Mouse (Mus musculus) right cerebral cortex, postnatal 4 days (tissue): ENCODE data around the gene Phkb.

Experiments
- DNase-seq: peaks from one replicate; pipeline ENCODE4 v3.0.0-alpha.2; 2022

The Phkb gene

DNA sequence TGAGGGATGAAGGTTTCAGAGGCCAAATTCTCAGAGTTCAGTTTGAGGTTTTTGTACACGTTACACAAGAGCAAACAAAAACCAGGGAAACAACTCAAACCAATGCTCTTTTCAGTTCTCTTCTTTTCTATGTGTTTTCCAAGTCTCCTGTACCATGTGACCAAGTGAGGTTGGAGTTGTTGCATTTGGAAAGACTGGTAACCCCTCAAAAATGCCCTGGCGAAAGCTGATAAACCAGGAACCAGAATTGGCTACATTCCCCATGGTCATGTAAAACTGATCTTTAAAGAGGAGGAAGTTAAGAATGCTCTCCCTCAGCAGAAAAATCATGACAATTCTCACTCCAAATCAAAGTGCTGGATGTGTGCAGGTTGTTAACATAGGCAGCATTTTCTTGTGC lies 117.6 kb downstream of the Phkb start:
- no peak for DNase-seq

DNA sequence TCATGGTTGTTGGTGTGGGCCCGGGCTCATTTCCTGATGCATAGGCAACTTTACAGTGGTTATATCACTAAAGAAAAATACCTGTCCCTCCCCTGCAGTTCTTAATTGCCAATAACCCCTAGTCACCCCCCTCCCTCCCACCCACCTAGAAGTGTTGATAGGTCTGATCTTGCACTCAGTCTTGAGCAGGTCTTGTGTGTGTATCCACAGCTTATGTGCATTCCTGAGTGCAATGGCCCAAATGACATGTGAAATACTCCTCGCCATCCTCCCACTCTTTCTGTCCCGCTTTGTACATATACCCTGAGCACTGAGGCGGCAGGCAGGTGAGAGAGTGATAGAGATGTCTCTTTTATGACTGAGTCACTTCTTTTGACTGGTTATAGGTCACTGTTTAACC lies 119.1 kb downstream of the Phkb start:
- DNase-seq: no peak

DNA sequence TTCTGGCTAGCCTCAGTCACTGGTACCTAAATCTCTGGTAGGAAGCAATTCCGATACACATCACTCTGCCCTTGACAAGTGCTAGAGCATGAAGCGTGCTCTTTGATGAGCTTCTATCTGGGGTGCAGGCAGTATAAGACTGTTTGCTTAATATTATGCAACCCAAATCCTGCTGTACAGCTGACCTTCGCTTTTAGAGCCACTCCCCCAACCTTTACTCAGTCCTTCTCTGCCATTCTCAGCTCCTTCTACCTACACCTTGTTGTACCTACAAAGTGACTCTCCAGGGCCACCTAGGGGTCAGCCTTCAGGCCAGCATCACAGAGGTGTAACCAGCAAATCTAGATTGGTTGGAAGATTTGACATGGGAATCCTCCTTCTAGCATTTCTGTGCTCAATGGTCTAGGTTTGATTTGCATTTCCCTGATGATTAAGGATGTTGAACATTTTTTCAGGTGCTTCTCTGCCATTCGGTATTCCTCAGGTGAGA lies 136.9 kb downstream of the Phkb start:
- DNase-seq: no peak

DNA sequence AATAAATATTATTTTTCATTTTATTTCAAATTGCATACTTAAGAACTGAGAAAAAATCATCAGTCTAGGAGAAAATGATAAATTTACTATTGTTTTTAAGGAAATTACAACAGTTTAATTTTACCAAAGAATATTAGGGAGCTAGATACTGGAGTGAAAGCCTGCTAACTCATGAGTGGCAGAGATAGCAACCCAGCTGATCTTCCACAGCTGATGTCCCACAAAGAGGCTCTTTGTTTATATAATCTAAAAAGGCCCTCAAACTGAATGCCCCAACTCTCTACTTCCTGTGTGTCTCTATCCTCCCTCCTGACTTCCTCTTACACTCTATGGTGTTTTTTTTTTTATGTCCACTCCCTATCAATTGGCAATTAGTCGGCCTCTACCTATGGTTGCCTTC lies 152.2 kb downstream of the Phkb start:
- no peak for DNase-seq

DNA sequence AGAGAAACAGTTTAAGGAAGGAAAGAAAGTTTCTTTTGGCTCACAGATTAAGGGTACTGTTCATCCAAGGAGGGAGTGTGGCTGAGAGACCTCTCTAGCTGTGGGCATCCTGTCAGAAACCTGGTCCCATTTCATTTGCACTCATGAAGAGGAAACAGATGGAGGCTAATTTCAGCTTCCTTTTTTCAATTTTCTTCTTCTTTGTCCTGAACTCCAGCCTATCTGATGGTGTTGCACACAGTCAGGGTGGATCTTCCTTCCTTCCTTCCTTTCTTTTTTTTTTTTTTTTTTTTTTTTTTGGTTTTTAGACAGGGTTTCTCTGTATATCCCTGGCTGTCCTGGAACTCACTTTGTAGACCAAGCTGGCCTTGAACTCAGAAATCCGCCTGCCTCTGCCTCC lies 152.9 kb downstream of the Phkb start:
- no peak for DNase-seq

DNA sequence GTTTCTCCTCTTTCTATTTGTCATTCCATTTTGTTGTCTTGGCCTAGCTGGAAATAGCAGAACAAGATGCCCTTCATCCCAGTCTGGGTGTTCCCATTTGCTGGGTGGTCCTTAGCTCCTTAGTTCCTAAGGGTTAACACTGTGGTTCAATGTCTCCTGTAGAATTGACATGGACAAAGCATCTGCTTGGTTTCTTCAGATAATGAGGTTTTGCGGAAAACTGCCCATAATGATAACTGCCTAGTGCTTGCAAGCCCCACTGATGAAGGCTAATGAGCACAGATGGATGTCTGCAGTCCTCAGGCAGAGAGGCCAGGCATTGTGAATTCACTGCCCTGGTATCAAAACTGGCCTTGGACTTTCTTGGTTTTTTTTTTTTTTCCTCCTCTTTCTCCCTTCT lies 155.2 kb downstream of the Phkb start:
- DNase-seq: no peak

DNA sequence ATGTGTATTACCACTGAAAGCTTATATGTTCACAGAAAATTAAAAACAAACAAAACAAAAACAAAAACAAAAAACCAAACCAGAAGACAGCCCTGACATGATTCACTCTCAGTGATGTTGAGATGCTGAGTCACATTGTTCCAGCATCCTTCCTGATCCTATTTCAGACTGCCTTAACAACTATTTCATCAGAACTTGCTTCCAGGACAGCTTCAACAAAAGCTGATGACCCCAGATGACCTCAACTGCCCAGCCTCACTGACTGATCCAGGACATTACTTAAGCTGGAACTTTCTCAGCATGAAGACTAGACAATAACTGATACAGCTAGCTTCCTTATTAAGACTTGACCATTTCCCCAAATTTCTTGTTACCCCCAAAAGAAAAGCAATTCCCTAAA lies 165.7 kb downstream of the Phkb start:
- no peak for DNase-seq

DNA sequence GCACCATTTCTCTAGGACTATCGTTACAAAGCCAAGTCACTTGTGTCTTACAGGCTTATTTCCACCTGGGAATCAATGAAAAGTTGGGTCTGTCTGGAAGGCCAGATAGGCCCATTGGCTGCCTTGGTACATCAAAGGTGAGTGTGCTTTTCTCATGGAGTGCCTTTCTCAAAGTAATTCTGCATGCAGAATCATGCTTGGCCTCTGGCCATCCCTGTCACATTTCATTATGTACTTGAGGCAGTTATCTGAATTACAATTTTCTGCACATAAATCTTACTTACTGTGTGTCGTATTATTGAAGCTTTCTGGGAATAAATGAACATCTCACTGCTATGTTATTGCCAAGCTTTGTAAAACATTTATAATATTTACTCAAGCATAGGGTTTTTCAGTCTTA lies 176.0 kb downstream of the Phkb start:
- DNase-seq: no peak

DNA sequence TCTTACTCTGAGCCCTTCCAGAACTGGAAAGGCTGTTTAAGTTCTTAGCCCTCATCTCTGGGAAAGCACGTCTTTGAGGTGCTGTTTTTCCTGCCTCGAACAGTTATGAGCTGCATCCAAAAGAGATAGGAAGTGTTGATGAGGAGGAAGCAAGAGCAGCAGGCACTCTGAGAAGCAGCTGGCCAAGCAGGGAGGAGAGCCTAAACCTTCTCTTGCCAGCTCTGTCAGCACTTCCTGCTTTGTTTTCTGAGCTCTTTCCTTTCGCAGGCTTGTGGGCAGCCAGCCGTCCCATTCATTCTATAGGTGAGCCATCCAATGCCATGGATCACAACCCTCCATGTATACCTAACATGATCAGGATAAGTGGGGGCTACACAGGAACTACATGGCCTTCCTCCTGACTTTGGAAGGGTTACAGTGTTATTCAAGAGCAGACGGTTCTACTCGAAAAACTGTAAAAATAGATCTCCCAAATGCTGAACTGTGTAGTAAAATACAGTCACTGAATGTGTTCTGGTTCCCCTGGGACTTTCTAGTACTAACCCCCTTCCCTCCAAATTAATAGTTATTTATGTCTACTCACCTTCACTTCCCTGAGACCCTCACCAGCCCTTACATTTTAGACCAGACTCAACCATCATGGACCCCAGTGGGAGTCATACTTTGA lies 188.0 kb downstream of the Phkb start:
- DNase-seq: peak; percentile 35

DNA sequence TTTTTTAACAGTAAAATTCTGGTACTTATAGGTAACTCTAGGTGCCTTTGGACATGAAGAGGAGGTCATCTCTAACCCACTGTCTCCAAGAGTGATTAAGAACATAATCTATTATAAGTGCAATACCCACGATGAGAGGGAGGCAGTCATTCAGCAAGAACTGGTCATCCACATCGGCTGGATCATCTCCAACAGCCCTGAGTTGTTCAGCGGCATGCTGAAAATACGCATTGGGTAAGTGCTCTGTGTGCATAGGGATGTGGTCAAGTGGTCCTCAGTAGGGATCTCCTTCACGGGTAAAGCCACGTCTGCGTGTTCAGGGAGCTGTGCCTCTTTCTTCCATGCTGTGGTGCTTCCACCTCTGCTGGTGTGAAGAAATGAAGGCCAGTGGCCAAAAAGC lies 188.7 kb downstream of the Phkb start:
- DNase-seq: no peak

DNA sequence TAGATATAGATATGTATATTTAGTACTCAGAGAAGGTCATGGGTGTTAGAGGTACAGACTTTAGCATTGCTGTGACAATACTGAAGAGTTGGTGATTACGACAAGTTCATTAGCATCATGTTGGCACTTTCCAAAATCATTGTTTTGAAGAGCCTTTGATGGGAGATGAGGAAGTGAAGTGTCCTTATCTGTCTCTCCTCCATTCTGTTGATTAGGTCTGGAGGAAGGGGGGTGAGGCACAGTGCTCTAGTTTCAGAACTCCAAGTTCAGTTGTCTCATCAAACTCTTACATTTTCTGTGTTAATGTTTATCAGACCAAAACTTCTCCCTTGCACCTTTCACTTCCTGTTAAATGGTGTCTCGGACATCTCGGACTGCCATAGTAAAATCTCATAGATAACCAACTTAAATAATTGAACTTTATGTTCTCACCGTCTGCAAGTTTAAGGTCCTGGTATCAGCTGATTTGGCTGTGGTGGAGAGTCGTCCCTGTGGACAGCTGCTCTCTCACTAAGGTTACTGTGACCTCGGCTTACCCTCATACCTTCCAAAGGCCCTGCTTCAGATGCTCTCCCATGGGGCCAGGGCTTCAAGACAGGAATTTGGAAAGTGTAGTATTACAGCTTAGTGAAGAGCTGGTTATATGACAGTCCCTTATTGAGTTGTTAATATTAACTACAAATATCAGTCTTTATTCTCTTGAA lies 194.1 kb downstream of the Phkb start:
- no peak for DNase-seq

DNA sequence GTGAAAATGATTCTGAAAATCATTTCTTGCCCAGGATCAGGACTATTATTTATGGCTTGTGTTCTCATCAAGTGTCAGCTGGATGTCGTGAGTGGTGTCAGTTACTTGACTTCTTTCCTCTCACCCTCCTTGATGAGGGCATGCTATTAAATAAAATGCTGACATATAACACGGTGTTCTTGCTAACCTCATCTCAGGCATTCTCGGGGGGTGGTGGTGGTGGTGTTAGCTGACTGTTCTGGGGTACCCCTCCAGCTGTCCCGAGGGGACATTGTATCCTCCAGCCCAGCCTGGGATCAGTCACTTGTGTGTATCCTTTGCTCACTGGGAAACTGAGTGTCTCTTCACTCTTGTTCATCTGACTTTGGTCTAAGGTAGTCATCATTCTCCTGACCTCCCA lies 194.6 kb downstream of the Phkb start:
- no peak for DNase-seq

DNA sequence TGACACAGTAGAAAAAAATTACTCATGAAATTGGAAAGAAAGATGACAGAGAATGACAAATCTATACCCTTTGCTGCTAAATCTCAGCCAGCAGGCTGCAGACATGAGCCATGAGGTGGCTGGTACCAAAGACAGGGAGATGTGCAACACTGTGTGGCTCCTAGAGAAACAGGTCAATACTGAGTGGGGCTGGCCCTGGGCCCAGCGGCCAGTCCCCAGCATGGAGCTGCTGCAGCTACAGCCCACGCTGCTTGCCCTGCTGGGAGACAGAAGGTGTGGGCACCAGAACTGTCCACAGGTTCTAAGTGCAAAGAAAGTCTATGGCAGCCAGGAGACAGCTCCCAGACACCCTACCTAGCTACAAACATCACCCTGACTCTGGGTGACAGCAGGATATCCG lies 197.7 kb downstream of the Phkb start:
- DNase-seq: no peak

DNA sequence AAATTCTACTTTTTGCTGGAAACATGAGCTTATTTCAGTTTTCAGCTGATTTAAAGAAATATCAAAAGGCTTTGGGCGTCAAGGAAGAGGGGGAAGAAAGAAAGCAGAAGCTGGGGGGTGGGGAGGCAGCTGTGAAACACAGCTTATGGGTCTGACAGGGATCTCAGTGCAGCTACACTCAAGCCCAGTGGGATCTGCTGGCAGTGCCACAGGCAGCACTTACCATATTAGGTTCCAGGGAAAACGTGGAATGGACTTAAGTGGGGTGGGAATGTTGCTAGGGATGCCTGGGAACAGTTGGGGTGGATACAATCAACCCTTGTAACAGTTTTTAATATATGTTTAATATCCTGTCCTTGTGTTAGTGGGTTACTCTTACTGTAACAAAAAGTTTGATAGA lies 201.3 kb downstream of the Phkb start:
- no peak for DNase-seq

DNA sequence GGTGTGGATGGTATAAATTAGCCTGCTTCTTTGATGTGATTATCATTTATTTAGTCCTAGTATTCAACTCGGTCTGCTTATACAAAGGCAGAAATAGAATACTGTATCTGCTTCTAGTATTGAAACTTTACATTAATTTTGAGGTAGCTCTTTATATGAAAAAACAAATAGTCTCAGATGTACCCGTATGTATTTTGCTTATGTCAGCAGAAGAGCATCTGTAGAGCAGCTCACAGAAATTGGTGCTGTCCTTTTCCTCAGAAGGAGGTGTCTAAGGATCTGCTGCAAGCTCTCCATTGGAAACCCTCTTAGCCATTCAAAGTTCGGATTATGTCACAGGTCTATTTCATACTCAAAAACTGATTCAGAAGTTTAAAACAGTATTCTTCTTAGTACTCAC lies 210.1 kb downstream of the Phkb start:
- no peak for DNase-seq

DNA sequence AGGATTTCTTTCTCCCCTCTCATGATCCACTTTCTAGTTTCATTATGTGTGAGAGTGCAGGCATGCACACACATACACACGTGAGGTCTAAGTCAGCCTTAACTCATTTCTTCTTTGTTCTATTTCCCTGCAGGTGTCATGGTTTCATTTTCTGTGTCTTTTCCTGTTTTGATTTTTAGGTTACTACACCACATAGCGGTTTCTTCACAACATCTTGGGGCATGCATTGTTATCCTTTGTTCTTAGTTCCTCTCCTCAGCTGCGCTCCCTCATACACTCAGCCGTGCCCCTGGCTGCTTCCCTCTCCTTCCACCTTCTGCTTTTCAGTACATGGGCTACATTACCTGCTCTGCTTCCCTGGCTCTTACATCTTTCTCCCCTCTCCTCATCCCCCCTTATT lies 211.2 kb downstream of the Phkb start:
- DNase-seq: no peak

DNA sequence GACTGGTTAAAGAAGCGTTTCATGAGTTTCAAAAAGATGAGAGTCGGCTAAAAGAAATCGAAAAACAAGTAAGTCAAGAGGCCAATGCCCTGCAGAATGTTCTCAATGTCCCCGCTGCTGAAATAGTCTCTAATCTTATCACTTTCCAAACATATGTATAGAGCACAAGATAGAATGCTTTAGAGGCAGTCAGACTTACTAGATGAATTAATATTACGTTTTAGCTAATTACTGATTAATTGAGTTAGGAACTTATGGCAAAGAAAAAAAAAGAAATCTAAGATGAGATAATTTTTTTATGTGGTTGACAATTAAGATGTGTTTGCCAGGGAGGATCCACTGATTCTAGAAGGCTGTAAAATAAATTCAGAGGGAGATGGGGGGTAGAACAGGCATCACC lies 217.9 kb downstream of the Phkb start:
- DNase-seq: no peak

DNA sequence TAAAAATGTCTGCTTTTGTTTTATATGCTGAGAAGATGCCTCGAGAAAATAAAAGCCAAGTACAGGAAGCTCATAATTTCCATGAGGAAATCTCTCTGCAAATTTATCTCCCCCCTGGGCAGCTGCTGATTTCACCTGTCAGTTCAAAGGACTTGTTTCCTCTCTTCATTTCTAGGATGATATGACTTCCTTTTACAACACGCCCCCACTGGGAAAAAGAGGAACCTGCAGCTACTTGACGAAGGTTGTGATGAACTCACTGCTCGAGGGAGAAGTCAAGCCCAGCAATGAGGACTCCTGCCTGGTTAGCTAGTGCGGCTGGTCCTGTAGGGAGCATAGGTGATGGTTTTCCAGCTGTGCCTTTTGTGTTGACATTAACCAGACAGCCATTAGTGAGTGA lies 218.4 kb downstream of the Phkb start:
- DNase-seq: no peak

DNA sequence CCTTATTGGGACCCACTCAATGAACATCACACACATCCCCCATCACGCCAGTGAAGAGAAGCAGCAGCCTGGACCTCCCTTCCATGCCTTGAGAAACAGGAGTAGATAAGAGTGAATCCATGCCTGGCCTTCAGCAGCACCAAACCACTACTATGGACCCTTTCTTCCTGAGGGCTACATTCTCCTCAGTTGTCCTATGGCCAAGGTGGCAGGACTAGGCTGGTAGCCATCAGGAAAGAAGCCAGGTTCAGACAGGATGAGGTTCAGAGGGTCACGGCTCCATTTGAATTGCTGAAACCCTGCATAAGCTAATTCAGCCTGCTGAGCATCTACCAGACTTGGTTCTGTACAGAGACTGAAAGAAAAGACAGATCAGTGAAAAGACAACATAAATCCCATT lies 222.7 kb downstream of the Phkb start:
- no peak for DNase-seq

DNA sequence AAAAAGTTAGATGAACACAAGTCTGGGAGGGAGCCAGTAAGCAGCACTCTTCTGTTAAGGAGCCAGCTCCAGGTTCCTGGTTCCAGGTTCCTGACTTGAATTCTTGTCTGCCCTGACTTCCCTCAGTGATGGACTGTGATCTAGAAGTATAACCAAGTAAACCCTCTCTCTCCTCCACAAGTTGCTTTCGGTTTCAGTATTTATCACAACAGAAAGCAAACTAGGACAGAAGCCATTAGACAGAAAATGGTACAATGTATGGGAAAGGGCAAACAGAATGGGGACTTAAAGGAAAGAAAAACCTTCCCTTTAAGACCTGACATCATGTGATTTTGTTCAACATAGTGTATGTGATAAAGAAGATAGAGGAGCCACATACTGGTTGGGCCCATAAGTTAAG lies 238.7 kb downstream of the Phkb start:
- DNase-seq: no peak

DNA sequence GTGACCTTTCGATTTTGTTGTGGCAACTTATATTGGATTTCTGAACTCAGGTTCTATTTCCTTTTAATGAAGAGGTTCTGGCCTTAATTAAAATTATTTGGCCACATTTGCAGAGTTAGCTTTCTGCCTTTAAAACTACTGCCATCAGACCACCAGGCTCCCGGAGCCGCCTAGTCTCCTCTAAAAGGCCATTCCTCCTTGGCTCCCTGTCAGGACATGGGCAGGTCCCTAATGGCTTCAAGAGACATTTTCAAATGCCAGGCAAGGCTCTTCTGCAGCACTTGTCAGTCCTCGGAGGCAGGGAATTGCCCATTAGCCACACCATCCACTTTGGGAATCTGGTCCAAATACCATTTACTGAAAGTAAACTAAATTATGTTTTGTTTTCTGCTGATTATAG lies 242.6 kb downstream of the Phkb start:
- DNase-seq: no peak

DNA sequence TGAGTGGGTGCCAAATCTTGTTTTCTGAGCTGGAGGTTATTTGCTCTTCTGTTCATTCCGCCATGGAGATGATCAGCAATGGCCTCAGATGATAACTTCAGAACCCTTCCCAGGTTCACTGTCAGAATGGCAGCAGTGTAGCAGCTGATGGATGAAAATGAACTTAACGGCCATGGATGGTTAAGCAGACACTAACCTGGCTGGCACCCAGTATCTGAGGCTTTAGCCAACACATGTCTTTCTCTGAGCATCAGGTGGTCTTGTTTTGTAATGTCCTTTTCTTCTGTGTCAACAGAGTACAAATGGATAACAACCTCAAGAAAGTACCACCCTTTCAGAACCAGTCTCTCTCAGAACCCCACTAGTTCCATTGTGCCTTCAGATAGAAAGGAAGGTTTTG lies 246.0 kb downstream of the Phkb start:
- no peak for DNase-seq

DNA sequence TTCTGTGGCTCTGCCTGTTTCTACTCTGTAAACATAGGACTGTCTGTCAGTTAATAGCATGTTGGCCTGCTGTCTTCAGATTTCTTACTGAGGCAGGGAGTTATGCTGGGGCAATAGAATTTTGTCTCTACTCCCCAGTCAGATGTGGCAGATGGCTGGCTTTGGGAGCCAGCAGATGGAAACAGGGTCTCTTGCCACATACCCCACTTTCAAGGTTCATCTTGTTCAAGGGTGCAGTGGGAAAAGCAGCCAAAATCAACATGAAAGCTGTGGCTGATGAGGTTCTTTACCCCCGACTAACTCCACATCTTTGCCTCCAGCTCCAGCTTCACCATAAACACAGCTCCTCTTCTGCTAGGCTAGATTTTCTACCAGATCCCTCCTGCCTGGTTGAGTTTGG lies 246.7 kb downstream of the Phkb start:
- DNase-seq: no peak

DNA sequence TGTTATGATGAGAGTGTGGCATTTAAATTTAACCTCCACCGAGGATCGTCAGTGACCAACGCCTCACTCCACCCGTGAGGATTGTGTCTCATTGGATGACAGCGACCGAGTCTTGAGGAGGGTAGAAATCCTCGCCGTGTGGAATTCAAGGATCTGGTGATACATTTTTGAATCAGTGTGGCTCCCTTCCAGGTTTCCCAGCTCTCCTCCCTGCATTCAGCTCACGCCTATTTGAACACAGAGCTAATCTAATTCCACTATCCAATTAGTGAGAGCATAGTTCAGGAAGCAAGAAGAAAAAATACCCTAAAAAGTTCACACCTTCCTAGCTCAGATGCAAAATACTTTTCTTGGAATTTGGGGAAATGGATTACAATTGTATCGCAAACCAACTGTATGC lies 249.9 kb downstream of the Phkb start:
- no peak for DNase-seq
